ENCODE assay signal across 20 mouse cellular contexts in the genomic region with DNA sequence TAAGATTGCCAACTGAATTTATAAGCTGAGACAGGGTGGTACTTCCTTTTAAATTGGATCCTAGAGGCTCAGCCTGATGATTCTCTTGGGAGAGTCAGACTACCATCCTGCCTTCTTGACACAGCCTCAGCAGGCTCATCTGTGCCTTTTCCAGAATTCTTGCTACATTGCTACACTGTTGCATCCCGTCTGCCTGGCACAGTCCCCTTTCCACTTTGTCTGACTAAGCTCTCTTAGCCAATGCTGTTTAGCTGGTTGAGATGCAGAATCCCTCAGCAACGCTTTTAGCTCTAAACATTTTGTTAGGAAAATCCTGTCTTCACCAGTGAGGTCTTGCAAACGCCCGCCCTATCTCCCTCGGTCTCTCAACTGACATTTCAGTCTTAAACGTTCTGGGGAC.
DNase-seq lines count a peak whose midpoint lies in the region; ATAC-seq and TF ChIP-seq lines count a peak whose summit lies in the region.
"Had no signal": no experiment of that assay in that cellular context is flagged by ENCODE, and none has a peak within 500 bp of the region (broad histone marks: within the 10 kb centered on the region; RNA-seq: fewer than 3 reads in every experiment).

No protein-coding gene starts in this region.

- H3K9me3 ChIP-seq in hindbrain, embryonic 14.5 days (ENCODE audit: control insufficient read depth, low read length), result peaks cover 5% of the 10 kb centered on the region; the same call in 1 of the 2 replicates
- no peaks in the 10 kb centered on the region for H3K9me3 ChIP-seq in hindbrain, postnatal 0 days (ENCODE audit: low read length)
- H3K9me3 ChIP-seq in neural tube, embryonic 13.5 days, result peaks cover 11% of the 10 kb centered on the region; the same call in 1 of the 2 replicates
- H3K9me3 ChIP-seq: heart, embryonic 10.5 days; intestine, embryonic 15.5 days had no signal

- no peaks in the 10 kb centered on the region for H3K27me3 ChIP-seq in hindbrain, embryonic 14.5 days (ENCODE audit: control insufficient read depth, insufficient read depth, low read length)
- no peaks in the 10 kb centered on the region for H3K27me3 ChIP-seq in hindbrain, postnatal 0 days (ENCODE audit: insufficient read depth, low read length)
- H3K27me3 ChIP-seq in neural tube, embryonic 13.5 days, result no peaks in the 10 kb centered on the region
- H3K27me3 ChIP-seq: hindbrain, embryonic 12.5 days had no signal

- H3K27ac ChIP-seq in hindbrain, embryonic 14.5 days, result 0 out of 2 replicates have a peak overlapping the region, but pooled peaks have one; percentile 15
- no peak overlapping the region for H3K27ac ChIP-seq in hindbrain, postnatal 0 days
- peak overlapping the region; percentile 29; the same call in 1 of the 2 replicates for H3K27ac ChIP-seq in neural tube, embryonic 13.5 days (replicated peaks)
- H3K27ac ChIP-seq: forebrain, embryonic 10.5 days; heart, embryonic 10.5 days; hindbrain, embryonic 12.5 days; intestine, embryonic 15.5 days had no signal

- H3K36me3 ChIP-seq in hindbrain, embryonic 14.5 days (replicated peaks; ENCODE audit: control insufficient read depth, insufficient read depth), result no peaks in the 10 kb centered on the region
- H3K36me3 ChIP-seq in hindbrain, postnatal 0 days (ENCODE audit: insufficient read depth, low read length), result no peaks in the 10 kb centered on the region
- no peaks in the 10 kb centered on the region for H3K36me3 ChIP-seq in neural tube, embryonic 13.5 days
- H3K36me3 ChIP-seq: forebrain, embryonic 10.5 days; G1E; heart, embryonic 10.5 days; hindbrain, embryonic 12.5 days; intestine, embryonic 15.5 days had no signal

- no peak overlapping the region for H3K9ac ChIP-seq in hindbrain, embryonic 14.5 days
- no peak overlapping the region for H3K9ac ChIP-seq in hindbrain, postnatal 0 days (replicated peaks; ENCODE audit: low read length)
- H3K9ac ChIP-seq in neural tube, embryonic 13.5 days, result no peak overlapping the region
- H3K9ac ChIP-seq: hindbrain, embryonic 12.5 days; intestine, embryonic 15.5 days had no signal

- H3K4me2 ChIP-seq in hindbrain, embryonic 14.5 days (replicated peaks), result no peak overlapping the region
- no peak overlapping the region for H3K4me2 ChIP-seq in hindbrain, postnatal 0 days (ENCODE audit: low read depth, low read length)
- H3K4me2 ChIP-seq in neural tube, embryonic 13.5 days, result no peak overlapping the region
- H3K4me2 ChIP-seq: hindbrain, embryonic 12.5 days; intestine, embryonic 15.5 days had no signal

- peaks cover 8% of the 10 kb centered on the region; the same call in 1 of the 2 replicates for H3K4me1 ChIP-seq in hindbrain, embryonic 14.5 days (replicated peaks; ENCODE audit: control insufficient read depth, insufficient read depth, low read length)
- H3K4me1 ChIP-seq in hindbrain, postnatal 0 days (ENCODE audit: insufficient read depth, low read length), result no peaks in the 10 kb centered on the region
- peaks cover 22% of the 10 kb centered on the region for H3K4me1 ChIP-seq in neural tube, embryonic 13.5 days (replicated peaks)
- H3K4me1 ChIP-seq: heart, embryonic 10.5 days; intestine, embryonic 15.5 days had no signal

- TF ChIP-seq CTCF in hindbrain, postnatal 0 days (IDR thresholded peaks at IDR 0.05; ENCODE audit: low read depth), result no peak

- H3K4me3 ChIP-seq in hindbrain, embryonic 14.5 days (replicated peaks; ENCODE audit: low read length), result no peak overlapping the region
- H3K4me3 ChIP-seq in hindbrain, postnatal 0 days (ENCODE audit: low read length), result no peak overlapping the region
- H3K4me3 ChIP-seq in neural tube, embryonic 13.5 days, result no peak overlapping the region
- H3K4me3 ChIP-seq: forebrain, embryonic 10.5 days; heart, embryonic 10.5 days; hindbrain, embryonic 12.5 days; intestine, embryonic 15.5 days had no signal

- no peak for DNase-seq in hindbrain, embryonic 14.5 days (ENCODE audit: low spot score)
- no peak for DNase-seq in hindbrain, postnatal 0 days (ENCODE audit: low spot score)
- no peak for DNase-seq in neural tube, embryonic 10.5 days (ENCODE audit: extremely low spot score, low spot score)
- DNase-seq in fibroblast of lung, adult 2 months (ENCODE audit: low read depth), result peak; percentile 13
- DNase-seq in right cerebral cortex, postnatal 14 days, result no peak
- DNase-seq: cerebellum, adult 18-20 months; cerebellum, adult 9-11 months; cerebellum, postnatal 36 days; gastrocnemius, postnatal 10 days; heart, adult 18-20 months; heart, postnatal 10 days; heart, postnatal 4 days had no signal

- 85% methylated on average over 6 of the region's 6 CpGs for WGBS in hindbrain, embryonic 14.5 days
- WGBS in hindbrain, postnatal 0 days, result 73% methylated on average over 6 of the region's 6 CpGs
- WGBS in neural tube, embryonic 13.5 days, result 79% methylated on average over 6 of the region's 6 CpGs

- ATAC-seq in hindbrain, embryonic 14.5 days (ENCODE audit: low FRiP score), result no peak
- no peak for ATAC-seq in hindbrain, postnatal 0 days
- no peak for ATAC-seq in neural tube, embryonic 13.5 days (ENCODE audit: low read depth)
- ATAC-seq: CD4-positive, CD25-positive, alpha-beta regulatory T cell, adult 4 months; forebrain, embryonic 14.5 days; intestine, embryonic 15.5 days had no signal
